Mouse (Mus musculus) CH12.LX (cell line): Measurements from ENCODE around the gene Adam17. TPM values are rescaled to one million over a fixed set of nuclear protein-coding genes. Genes with fewer than 3 reads are reported as not detected.

Experiments
- DNase-seq: peaks from one replicate; pipeline ENCODE4 v3.0.0-alpha.2; 2013; ENCODE audit errors: extremely low read depth
- H3K27ac ChIP-seq: 2 replicates; pipeline ENCODE4 v1.5.1; 2012; ENCODE audit warnings: low read depth, mild to moderate bottlenecking, control low read depth, moderate library complexity; ENCODE audit not compliant: insufficient read depth
- H3K27me3 ChIP-seq: replicated peaks from 2 replicates; pipeline ENCODE3; 2012; ENCODE audit warnings: inconsistent platforms
- H3K36me3 ChIP-seq, 2 experiments: replicated peaks in 1 of 2; 2 replicates each; pipeline versions ENCODE3 to v1.6.1; 2012; ENCODE audit warnings: inconsistent platforms in 1 of 2, low read length in 1 of 2, mild to moderate bottlenecking in 1 of 2, mixed read lengths in 1 of 2, moderate library complexity in 1 of 2; ENCODE audit not compliant: control insufficient read depth in 1 of 2, insufficient read depth in 1 of 2
- H3K4me1 ChIP-seq, 2 experiments: 2 replicates each; pipeline ENCODE4 v1.6.1; 2012; ENCODE audit warnings: inconsistent platforms in 1 of 2, moderate library complexity in 1 of 2; ENCODE audit not compliant: insufficient read depth in 2 of 2, control insufficient read depth in 1 of 2
- H3K4me2 ChIP-seq: 2 replicates; pipeline ENCODE4 v1.6.1; 2012; ENCODE audit warnings: low read depth, mild to moderate bottlenecking, control low read depth; ENCODE audit not compliant: poor library complexity, insufficient read depth, severe bottlenecking
- H3K4me3 ChIP-seq, 3 experiments: fragments of 150-350 bp in 1 of 3; sonication (generic) in 1 of 3; replicated peaks in 1 of 3; 2 replicates each; pipeline versions ENCODE3 to v1.5.1; 2011 to 2012; ENCODE audit warnings: low read depth in 2 of 3, low read length in 2 of 3, mild to moderate bottlenecking in 2 of 3, moderate library complexity in 2 of 3, control low read depth in 1 of 3, improper control_type of control experiment in 1 of 3, inconsistent platforms in 1 of 3, mixed read lengths in 1 of 3; ENCODE audit not compliant: poor library complexity in 1 of 3
- H3K79me2 ChIP-seq: replicated peaks from 2 replicates; pipeline ENCODE4 v1.6.1; 2012; ENCODE audit warnings: mild to moderate bottlenecking, moderate library complexity; ENCODE audit not compliant: control insufficient read depth, poor library complexity, insufficient read depth, severe bottlenecking; ENCODE audit errors: extremely low read depth
- H3K9ac ChIP-seq: 2 replicates; pipeline ENCODE4 v1.6.1; 2012; ENCODE audit warnings: low read depth, mild to moderate bottlenecking, control low read depth, moderate library complexity; ENCODE audit not compliant: insufficient read depth
- H3K9me3 ChIP-seq: replicated peaks from 2 replicates; pipeline ENCODE3; 2012; ENCODE audit warnings: low read length, inconsistent platforms, mixed read lengths
- BHLHE40 ChIP-seq: IDR thresholded peaks from 2 replicates; pipeline ENCODE4 v1.6.1; 2011; ENCODE audit warnings: mild to moderate bottlenecking, low read depth, low read length, improper control_type of control experiment
- CHD1 ChIP-seq: IDR thresholded peaks from 2 replicates; pipeline ENCODE4 v1.6.1; 2012; ENCODE audit warnings: low read depth, low read length, improper control_type of control experiment, inconsistent platforms
- CHD2 ChIP-seq: IDR thresholded peaks from 2 replicates; pipeline ENCODE4 v1.6.1; 2011; ENCODE audit warnings: low read length, improper control_type of control experiment
- CTCF ChIP-seq, 2 experiments: IDR thresholded peaks in 1 of 2; conservative IDR thresholded peaks in 1 of 2; 2 replicates each; pipeline ENCODE4 v1.5.1; 2011 to 2012; ENCODE audit warnings: low read depth in 2 of 2, low read length in 2 of 2, improper control_type of control experiment in 1 of 2, inconsistent platforms in 1 of 2, mild to moderate bottlenecking in 1 of 2, moderate library complexity in 1 of 2
- E2F4 ChIP-seq: IDR thresholded peaks from 2 replicates; pipeline ENCODE4 v1.6.1; 2011; ENCODE audit warnings: low read depth, low read length, improper control_type of control experiment; ENCODE audit not compliant: insufficient replicate concordance
- EP300 ChIP-seq: IDR thresholded peaks from 2 replicates; pipeline ENCODE4 v1.6.1; 2011; ENCODE audit warnings: low read length, improper control_type of control experiment
- ETS1 ChIP-seq: conservative IDR thresholded peaks from 2 replicates; pipeline ENCODE4 v1.6.1; 2012; ENCODE audit warnings: low read depth, mild to moderate bottlenecking, inconsistent platforms, low read length, improper control_type of control experiment, moderate library complexity
- GABPA ChIP-seq: IDR thresholded peaks from 2 replicates; pipeline ENCODE4 v1.6.1; 2012; ENCODE audit warnings: low read depth, low read length, improper control_type of control experiment, inconsistent platforms; ENCODE audit not compliant: insufficient replicate concordance
- JUN ChIP-seq: IDR thresholded peaks from 2 replicates; pipeline ENCODE4 v1.6.1; 2011; ENCODE audit warnings: low read depth, mild to moderate bottlenecking, low read length, improper control_type of control experiment, moderate library complexity; ENCODE audit not compliant: insufficient read depth
- JUND ChIP-seq: conservative IDR thresholded peaks from 2 replicates; pipeline ENCODE4 v1.6.1; 2011; ENCODE audit warnings: low read depth, low read length, improper control_type of control experiment
- MAFK ChIP-seq: IDR thresholded peaks from 2 replicates; pipeline ENCODE4 v1.6.1; 2011; ENCODE audit warnings: low read length, improper control_type of control experiment; ENCODE audit not compliant: insufficient replicate concordance
- MAX ChIP-seq: IDR thresholded peaks from 2 replicates; pipeline ENCODE4 v1.6.1; 2011; ENCODE audit warnings: low read length, improper control_type of control experiment
- MAZ ChIP-seq: IDR thresholded peaks from 2 replicates; pipeline ENCODE4 v1.6.1; 2012; ENCODE audit warnings: low read depth, mild to moderate bottlenecking, inconsistent platforms, low read length, improper control_type of control experiment, moderate library complexity
- MXI1 ChIP-seq: IDR thresholded peaks from 2 replicates; pipeline ENCODE4 v1.6.1; 2011; ENCODE audit warnings: mild to moderate bottlenecking, low read depth, low read length, improper control_type of control experiment
- MYC ChIP-seq: IDR thresholded peaks from 2 replicates; pipeline ENCODE4 v1.6.1; 2011; ENCODE audit warnings: low read depth, mild to moderate bottlenecking, improper control_type of control experiment, low read length
- PAX5 ChIP-seq: IDR thresholded peaks from 2 replicates; pipeline ENCODE4 v1.6.1; 2012; ENCODE audit warnings: low read length, inconsistent platforms, mixed read lengths
- POLR2A ChIP-seq: IDR thresholded peaks from 2 replicates; pipeline ENCODE4 v1.6.1; 2011; ENCODE audit warnings: low read depth, mild to moderate bottlenecking, improper control_type of control experiment, low read length
- POLR2AphosphoS2 ChIP-seq: IDR thresholded peaks from 2 replicates; pipeline ENCODE4 v1.6.1; 2011; ENCODE audit warnings: low read depth, low read length, improper control_type of control experiment
- RCOR1 ChIP-seq: conservative IDR thresholded peaks from 2 replicates; pipeline ENCODE4 v1.6.1; 2012; ENCODE audit warnings: low read depth, mild to moderate bottlenecking, inconsistent platforms, low read length, improper control_type of control experiment
- TBP ChIP-seq: conservative IDR thresholded peaks from 2 replicates; pipeline ENCODE4 v1.6.1; 2011; ENCODE audit warnings: low read depth, low read length, improper control_type of control experiment
- TCF12 ChIP-seq: IDR thresholded peaks from 2 replicates; pipeline ENCODE4 v1.6.1; 2014; ENCODE audit warnings: low read depth, mild to moderate bottlenecking, inconsistent platforms, low read length, improper control_type of control experiment
- USF1 ChIP-seq: IDR thresholded peaks from 2 replicates; pipeline ENCODE4 v1.6.1; 2014; ENCODE audit warnings: low read depth, mild to moderate bottlenecking, inconsistent platforms, low read length, improper control_type of control experiment
- ZKSCAN1 ChIP-seq: IDR thresholded peaks from 2 replicates; pipeline ENCODE4 v1.6.1; 2012; ENCODE audit warnings: low read depth, inconsistent platforms, low read length, improper control_type of control experiment, borderline replicate concordance
- ZMIZ1 ChIP-seq: IDR thresholded peaks from 2 replicates; pipeline ENCODE4 v1.6.1; 2012; ENCODE audit warnings: low read depth, mild to moderate bottlenecking, inconsistent platforms, low read length, improper control_type of control experiment
- dilution Hi-C: fragments of 300-500 bp; cut with MboI; formaldehyde crosslinking; loops from 2 replicates; pipeline ENCODE4 v1.14.3; 2020; ENCODE audit warnings: low sequenced_read_pairs; ENCODE audit not compliant: extremely low pct_unique_long_range_greater_than_20kb, extremely low pct_ligation_motif_present
- in situ Hi-C: fragments of 300-500 bp; cut with MboI; formaldehyde crosslinking; loops from 3 replicates; pipeline ENCODE4 v1.14.3; 2019; ENCODE audit warnings: low sequenced_read_pairs, low pct_ligation_motif_present, low pct_unique_long_range_greater_than_20kb, mixed read lengths
- polyA plus RNA-seq: library from polyadenylated mRNA; unstranded; fragments of >175 nt; gene quantifications from 2 replicates; pipeline ENCODE4 v1.2.1, GENCODE M21; 2012; ENCODE audit warnings: low read depth; ENCODE audit not compliant: insufficient read length
- total RNA-seq, 2 experiments: library from RNA; depleted of rRNA; stranded (reverse); fragments of 300-350 nt in 1 of 2; fragments of >200 nt in 1 of 2; gene quantifications; 2 replicates each; pipeline ENCODE4 v1.2.3; 2012 to 2014

Gene Adam17
- total and polyA plus RNA-seq, 3 experiments = 47.5 to 60.1 (median 50.1) TPM

DNA sequence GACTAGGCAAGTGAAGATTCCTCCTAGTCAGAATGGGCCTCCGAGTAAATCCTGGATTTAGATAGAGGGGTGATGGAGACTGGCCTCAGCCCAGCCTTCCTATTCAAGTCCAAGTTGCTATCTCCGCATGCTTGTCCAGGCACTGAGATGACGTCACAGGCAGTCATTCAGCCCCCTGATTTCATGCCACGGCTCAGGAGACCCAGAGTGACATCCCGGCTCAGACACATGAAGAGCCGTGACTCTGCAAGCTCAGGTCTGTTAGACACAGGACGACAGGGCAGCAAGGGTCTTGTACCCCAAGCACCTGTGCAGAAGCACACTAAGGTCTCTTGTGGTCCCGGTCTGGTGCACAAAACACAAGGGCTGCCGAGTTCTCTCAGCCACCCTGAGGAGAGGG, 50.6 kb downstream of the Adam17 start:
- Histone ChIP-seq H3K4me1 (peaks cover 3 to 12% of the 10 kb centered on the region in 2 experiments), H3K9ac (no peak overlapping the region), H3K79me2 (no peaks in the 10 kb centered on the region), H3K9me3 (no peaks in the 10 kb centered on the region), H3K27ac (no peak overlapping the region), H3K27me3 (no peaks in the 10 kb centered on the region), H3K36me3 (peaks cover 78 to 96% of the 10 kb centered on the region in 2 experiments), H3K4me3 (no peak overlapping the region), H3K4me2 (no peak overlapping the region)
- in situ Hi-C loops = no loop called here
- TF ChIP-seq MAZ = no peak
- no peak for TF ChIP-seq ETS1
- no peak for TF ChIP-seq EP300
- no peak for TF ChIP-seq CHD2
- TF ChIP-seq BHLHE40 = no peak
- TF ChIP-seq MYC = no peak
- TF ChIP-seq E2F4 = no peak
- no peak for TF ChIP-seq MXI1
- no peak for TF ChIP-seq CTCF (conservative IDR thresholded peaks at IDR 0.05 in 1 of 2, IDR thresholded peaks at IDR 0.05 in 1 of 2; ENCODE audit: low read depth in 2 of 2, low read length in 2 of 2)
- no peak for TF ChIP-seq MAFK
- no peak for TF ChIP-seq ZKSCAN1
- no peak for TF ChIP-seq POLR2AphosphoS2
- no peak for TF ChIP-seq CHD1
- no peak for TF ChIP-seq JUND
- no peak for DNase-seq
- dilution Hi-C loops = no loop called here

DNA sequence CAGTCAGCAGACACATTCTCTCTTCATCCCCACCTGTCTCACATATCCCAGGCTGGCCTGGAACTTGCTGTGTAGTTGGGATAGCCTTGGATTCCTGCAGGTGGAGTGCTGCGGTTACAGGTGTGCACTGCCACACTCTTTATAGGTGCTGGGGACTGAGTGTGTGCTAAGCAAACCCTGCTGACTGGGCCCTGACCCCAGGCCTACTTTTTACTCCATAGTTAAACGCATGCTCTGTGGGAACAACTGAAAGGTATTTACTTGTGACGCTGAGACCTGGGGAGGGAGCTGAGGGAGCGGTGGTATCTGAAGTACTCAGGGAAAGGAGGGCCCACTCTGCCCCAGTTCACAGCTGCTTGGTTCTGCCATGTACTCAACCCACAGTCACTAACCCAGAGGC, 51.1 kb downstream of the Adam17 start:
- in situ Hi-C loops (no loop called here), dilution Hi-C loops (no loop called here)
- Histone ChIP-seq H3K9me3 (no peaks in the 10 kb centered on the region), H3K9ac (no peak overlapping the region), H3K4me1 (peaks cover 3 to 17% of the 10 kb centered on the region in 2 experiments), H3K36me3 (peaks cover 74 to 91% of the 10 kb centered on the region in 2 experiments), H3K4me3 (no peak overlapping the region), H3K79me2 (peaks cover 5% of the 10 kb centered on the region), H3K27ac (no peak overlapping the region), H3K4me2 (no peak overlapping the region), H3K27me3 (no peaks in the 10 kb centered on the region)
- no peak for TF ChIP-seq USF1
- TF ChIP-seq EP300 = no peak
- TF ChIP-seq GABPA = no peak
- no peak for TF ChIP-seq BHLHE40
- TF ChIP-seq ZMIZ1 = no peak
- TF ChIP-seq JUN = no peak
- no peak for TF ChIP-seq TCF12
- no peak for TF ChIP-seq POLR2A
- TF ChIP-seq TBP = no peak
- TF ChIP-seq MAX = no peak
- TF ChIP-seq MXI1 = no peak
- no peak for TF ChIP-seq MYC
- no peak for TF ChIP-seq PAX5
- no peak for TF ChIP-seq RCOR1
- TF ChIP-seq, all 38 proteins: peak for 0
- no peak for DNase-seq
